ENCODE assay signal across 8 mouse cellular contexts in the genomic region with DNA sequence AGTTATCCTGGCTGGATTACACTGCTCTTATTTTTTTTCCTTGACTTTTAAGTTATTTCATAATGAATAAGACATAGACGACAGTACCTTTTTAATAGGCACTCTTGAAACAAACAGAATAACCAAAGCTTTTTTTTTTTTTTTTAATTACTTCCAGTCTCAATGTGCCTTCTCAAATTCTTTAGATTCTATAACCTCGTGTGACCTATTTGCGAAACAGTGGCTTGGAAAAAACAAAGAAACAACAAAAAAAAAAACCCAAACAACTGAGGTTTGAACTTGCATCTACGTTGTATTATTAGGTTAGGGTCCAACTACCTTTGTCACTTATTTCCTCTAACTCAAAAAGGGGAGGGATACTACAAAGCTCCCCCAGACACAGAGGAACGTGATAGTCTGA. TPM values are rescaled to one million over a fixed set of nuclear protein-coding genes. Genes with fewer than 3 reads are reported as not detected.
DNase-seq lines count a peak whose midpoint lies in the region; ATAC-seq and TF ChIP-seq lines count a peak whose summit lies in the region.

No protein-coding gene starts in this region.

- H3K4me1 ChIP-seq in lung, embryonic 14.5 days (ENCODE audit: insufficient read depth) = no peaks in the 10 kb centered on the region
- H3K4me1 ChIP-seq in embryonic facial prominence, embryonic 14.5 days (ENCODE audit: control insufficient read depth, insufficient read depth, low read length) = peaks cover 6% of the 10 kb centered on the region
- H3K4me1 ChIP-seq in intestine, embryonic 16.5 days (ENCODE audit: control insufficient read depth, insufficient read depth, low read length) = 0 out of 2 replicates have a peak, but pooled peaks cover 2% of the 10 kb centered on the region
- H3K4me1 ChIP-seq in neural tube, embryonic 13.5 days (replicated peaks) = peaks cover 30% of the 10 kb centered on the region

- no peaks in the 10 kb centered on the region for H3K27me3 ChIP-seq in lung, embryonic 14.5 days (ENCODE audit: insufficient read depth, low read length)
- H3K27me3 ChIP-seq in embryonic facial prominence, embryonic 14.5 days (replicated peaks; ENCODE audit: control insufficient read depth, insufficient read depth, low read length) = no peaks in the 10 kb centered on the region
- H3K27me3 ChIP-seq in intestine, embryonic 16.5 days (replicated peaks; ENCODE audit: control insufficient read depth, insufficient read depth, low read length) = no peaks in the 10 kb centered on the region
- H3K27me3 ChIP-seq in neural tube, embryonic 13.5 days = no peaks in the 10 kb centered on the region

- no peak for DNase-seq in lung, embryonic 14.5 days
- DNase-seq in lung, postnatal 36 days = no peak
- DNase-seq in embryonic facial prominence, embryonic 14.5 days (ENCODE audit: low spot score) = no peak
- DNase-seq in thymus, postnatal 14 days = no peak
- DNase-seq in frontal cortex, postnatal 36 days (ENCODE audit: low spot score in 2 of 2) = no peak
- DNase-seq in adipocyte (ENCODE audit: low spot score) = no peak

- H3K4me2 ChIP-seq in lung, embryonic 14.5 days = peak overlapping the region; percentile 94
- H3K4me2 ChIP-seq in embryonic facial prominence, embryonic 14.5 days (ENCODE audit: low read depth, low read length) = peak overlapping the region; percentile 87
- H3K4me2 ChIP-seq in intestine, embryonic 16.5 days (ENCODE audit: low read depth, low read length) = peak overlapping the region; percentile 83
- H3K4me2 ChIP-seq in neural tube, embryonic 13.5 days = peak overlapping the region; percentile 64

- H3K9ac ChIP-seq in lung, embryonic 14.5 days = peak overlapping the region; percentile 95
- H3K9ac ChIP-seq in embryonic facial prominence, embryonic 14.5 days (ENCODE audit: low read depth, low read length) = peak overlapping the region; percentile 96
- peak overlapping the region; percentile 97 for H3K9ac ChIP-seq in intestine, embryonic 16.5 days (ENCODE audit: low read depth, low read length)
- H3K9ac ChIP-seq in neural tube, embryonic 13.5 days = peak overlapping the region; percentile 100

- H3K4me3 ChIP-seq in lung, embryonic 14.5 days (ENCODE audit: low read depth, low read length) = peak overlapping the region; percentile 94
- peak overlapping the region; percentile 95 for H3K4me3 ChIP-seq in embryonic facial prominence, embryonic 14.5 days (ENCODE audit: low read depth, low read length)
- H3K4me3 ChIP-seq in intestine, embryonic 16.5 days (ENCODE audit: low read length) = peak overlapping the region; percentile 96
- H3K4me3 ChIP-seq in neural tube, embryonic 13.5 days = peak overlapping the region; percentile 93

- TF ChIP-seq CTCF in lung, embryonic 14.5 days (IDR thresholded peaks at IDR 0.05; ENCODE audit: low read depth) = no peak

- no peak for ATAC-seq in lung, embryonic 14.5 days (ENCODE audit: insufficient read depth)
- ATAC-seq in embryonic facial prominence, embryonic 14.5 days (ENCODE audit: low read depth) = no peak
- no peak for ATAC-seq in intestine, embryonic 16.5 days
- ATAC-seq in neural tube, embryonic 13.5 days (ENCODE audit: low read depth) = no peak

- H3K36me3 ChIP-seq in lung, embryonic 14.5 days (ENCODE audit: insufficient read depth) = 0 out of 2 replicates have a peak, but pooled peaks cover 9% of the 10 kb centered on the region
- H3K36me3 ChIP-seq in embryonic facial prominence, embryonic 14.5 days (ENCODE audit: control insufficient read depth, insufficient read depth, low read length) = peaks cover 23% of the 10 kb centered on the region; the same call in 1 of the 2 replicates
- no peaks in the 10 kb centered on the region for H3K36me3 ChIP-seq in intestine, embryonic 16.5 days (ENCODE audit: control insufficient read depth, insufficient read depth, low read length)
- peaks cover 12% of the 10 kb centered on the region; the same call in 1 of the 2 replicates for H3K36me3 ChIP-seq in neural tube, embryonic 13.5 days

- H3K27ac ChIP-seq in lung, embryonic 14.5 days (ENCODE audit: low read depth) = no peak overlapping the region
- H3K27ac ChIP-seq in embryonic facial prominence, embryonic 14.5 days (replicated peaks; ENCODE audit: low read depth, low read length) = peak overlapping the region; percentile 88; the same call in 1 of the 2 replicates
- H3K27ac ChIP-seq in intestine, embryonic 16.5 days (ENCODE audit: low read length) = peak overlapping the region; percentile 83; the same call in 1 of the 2 replicates
- H3K27ac ChIP-seq in neural tube, embryonic 13.5 days (replicated peaks) = peak overlapping the region; percentile 98

- no peaks in the 10 kb centered on the region for H3K9me3 ChIP-seq in lung, embryonic 14.5 days (ENCODE audit: low read depth, low read length)
- no peaks in the 10 kb centered on the region for H3K9me3 ChIP-seq in embryonic facial prominence, embryonic 14.5 days (ENCODE audit: control insufficient read depth, low read length)
- no peaks in the 10 kb centered on the region for H3K9me3 ChIP-seq in intestine, embryonic 16.5 days (ENCODE audit: control insufficient read depth, low read length)
- H3K9me3 ChIP-seq in neural tube, embryonic 13.5 days = no peaks in the 10 kb centered on the region

- WGBS in lung, embryonic 14.5 days = 15% methylated on average over 5 of the region's 5 CpGs
- 5% methylated on average over 5 of the region's 5 CpGs for WGBS in embryonic facial prominence, embryonic 14.5 days
- WGBS in intestine, embryonic 16.5 days = 13% methylated on average over 5 of the region's 5 CpGs
- WGBS in neural tube, embryonic 13.5 days = 17% methylated on average over 5 of the region's 5 CpGs

RNA-seq across cellular contexts. Expression of a gene that starts 1.2 kb away (rescaled TPM):
- polyA plus RNA-seq in lung, embryonic 14.5 days (2014; fragmentation: Nextera tagmentation; extraction: Ambion mirVana) = 20.5 and 20.8 TPM in 2 replicates
- polyA plus RNA-seq in embryonic facial prominence, embryonic 14.5 days (2014; fragmentation: Nextera tagmentation; extraction: Ambion mirVana) = 25.6 and 26.4 TPM in 2 replicates
- polyA plus RNA-seq in intestine, embryonic 16.5 days (2015; fragmentation: Nextera tagmentation; extraction: Ambion mirVana) = 5.7 and 6.8 TPM in 2 replicates
- 33.6 and 34.8 TPM in 2 replicates for polyA plus RNA-seq in neural tube, embryonic 13.5 days (2015; fragmentation: Nextera tagmentation; extraction: Ambion mirVana)
